Mouse (Mus musculus): ENCODE measurements around the gene Vps51. TPM values are rescaled to one million over a fixed set of nuclear protein-coding genes. Genes with fewer than 3 reads are reported as not detected.

Gene Vps51
- polyA plus RNA-seq, 1 experiment from 2014 or later: 68.2 TPM

Small RNA genes within 50 kb of the gene (microRNA-seq; reads per million reads assigned to microRNA genes)
- 0.90 reads per million for gene Mir6988

Other genes with a start within 250 kb of the Vps51 start
- gene Frmd8, start 202.0 kb downstream of the Vps51 start, polyA plus RNA-seq (2016; fragmentation: Nextera tagmentation; extraction: Ambion mirVana): 36.9 and 40.6 TPM in 2 replicates
- 1.5 and 2.0 TPM in 2 replicates for gene Slc25a45, start 199.4 kb downstream of the Vps51 start, polyA plus RNA-seq (2016; fragmentation: Nextera tagmentation; extraction: Ambion mirVana)
- 9.0 and 9.1 TPM in 2 replicates for gene Tigd3, start 183.1 kb downstream of the Vps51 start, polyA plus RNA-seq (2016; fragmentation: Nextera tagmentation; extraction: Ambion mirVana)
- gene Dpf2, start 164.2 kb downstream of the Vps51 start, polyA plus RNA-seq (2016; fragmentation: Nextera tagmentation; extraction: Ambion mirVana): 246 and 247 TPM in 2 replicates
- gene Cdc42ep2, start 152.4 kb downstream of the Vps51 start, polyA plus RNA-seq (2016; fragmentation: Nextera tagmentation; extraction: Ambion mirVana): 1.1 and 1.5 TPM in 2 replicates
- 122 and 126 TPM in 2 replicates for gene Pola2, start 113.0 kb downstream of the Vps51 start, polyA plus RNA-seq (2016; fragmentation: Nextera tagmentation; extraction: Ambion mirVana)
- gene Slc22a20, start 91.1 kb downstream of the Vps51 start, polyA plus RNA-seq (2016; fragmentation: Nextera tagmentation; extraction: Ambion mirVana): not detected in 2 replicates
- gene Capn1, start 61.3 kb downstream of the Vps51 start, polyA plus RNA-seq (2016; fragmentation: Nextera tagmentation; extraction: Ambion mirVana): 2.5 and 3.0 TPM in 2 replicates
- 30.8 and 32.2 TPM in 2 replicates for gene Syvn1, start 30.7 kb downstream of the Vps51 start, polyA plus RNA-seq (2016; fragmentation: Nextera tagmentation; extraction: Ambion mirVana)
- gene Mrpl49, start 19.4 kb downstream of the Vps51 start, polyA plus RNA-seq (2016; fragmentation: Nextera tagmentation; extraction: Ambion mirVana): 89.4 and 92.1 TPM in 2 replicates
- gene Fau, start 19.4 kb downstream of the Vps51 start, polyA plus RNA-seq (2016; fragmentation: Nextera tagmentation; extraction: Ambion mirVana): 829 and 865 TPM in 2 replicates
- gene Znhit2, start 16.0 kb downstream of the Vps51 start, polyA plus RNA-seq (2016; fragmentation: Nextera tagmentation; extraction: Ambion mirVana): 35.1 and 38.7 TPM in 2 replicates
- gene Tm7sf2, start 8.9 kb downstream of the Vps51 start, polyA plus RNA-seq (2016; fragmentation: Nextera tagmentation; extraction: Ambion mirVana): 31.0 and 32.2 TPM in 2 replicates
- not detected in 2 replicates for gene Tmem262, start 2.8 kb upstream of the Vps51 start, polyA plus RNA-seq (2016; fragmentation: Nextera tagmentation; extraction: Ambion mirVana)
- 1.7 and 3.1 TPM in 2 replicates for gene Gm28374, start 5.0 kb upstream of the Vps51 start, polyA plus RNA-seq (2016; fragmentation: Nextera tagmentation; extraction: Ambion mirVana)
- gene Zfpl1, start 7.7 kb upstream of the Vps51 start, polyA plus RNA-seq (2016; fragmentation: Nextera tagmentation; extraction: Ambion mirVana): 74.0 and 78.0 TPM in 2 replicates
- 78.9 and 85.4 TPM in 2 replicates for gene Cdca5, start 7.8 kb upstream of the Vps51 start, polyA plus RNA-seq (2016; fragmentation: Nextera tagmentation; extraction: Ambion mirVana)
- 1.0 and 1.5 TPM in 2 replicates for gene AC131692.1, start 17.2 kb upstream of the Vps51 start, polyA plus RNA-seq (2016; fragmentation: Nextera tagmentation; extraction: Ambion mirVana)
- gene Naaladl1, start 28.6 kb upstream of the Vps51 start, polyA plus RNA-seq (2016; fragmentation: Nextera tagmentation; extraction: Ambion mirVana): 0.82 and 0.88 TPM in 2 replicates
- 64.2 and 64.6 TPM in 2 replicates for gene Sac3d1, start 41.4 kb upstream of the Vps51 start, polyA plus RNA-seq (2016; fragmentation: Nextera tagmentation; extraction: Ambion mirVana)
- gene Snx15, start 51.1 kb upstream of the Vps51 start, polyA plus RNA-seq (2016; fragmentation: Nextera tagmentation; extraction: Ambion mirVana): 24.1 and 25.6 TPM in 2 replicates
- not detected in 2 replicates for gene Batf2, start 63.8 kb upstream of the Vps51 start, polyA plus RNA-seq (2016; fragmentation: Nextera tagmentation; extraction: Ambion mirVana)
- gene Arl2, start 64.3 kb upstream of the Vps51 start, polyA plus RNA-seq (2016; fragmentation: Nextera tagmentation; extraction: Ambion mirVana): 112 and 113 TPM in 2 replicates
- gene Majin, start 107.2 kb upstream of the Vps51 start, polyA plus RNA-seq (2016; fragmentation: Nextera tagmentation; extraction: Ambion mirVana): not detected in 2 replicates
- 0.58 TPM in 1 of 2 replicates, not detected in the other for gene Gpha2, start 149.1 kb upstream of the Vps51 start, polyA plus RNA-seq (2016; fragmentation: Nextera tagmentation; extraction: Ambion mirVana)
- 21.6 and 24.4 TPM in 2 replicates for gene Ppp2r5b, start 158.6 kb upstream of the Vps51 start, polyA plus RNA-seq (2016; fragmentation: Nextera tagmentation; extraction: Ambion mirVana)
- 11.1 and 11.4 TPM in 2 replicates for gene Atg2a, start 164.4 kb upstream of the Vps51 start, polyA plus RNA-seq (2016; fragmentation: Nextera tagmentation; extraction: Ambion mirVana)
- 76.8 and 82.1 TPM in 2 replicates for gene Ehd1, start 199.5 kb upstream of the Vps51 start, polyA plus RNA-seq (2016; fragmentation: Nextera tagmentation; extraction: Ambion mirVana)
- gene Cdc42bpg, start 229.2 kb upstream of the Vps51 start, polyA plus RNA-seq (2016; fragmentation: Nextera tagmentation; extraction: Ambion mirVana): 0.23 and 0.24 TPM in 2 replicates